In the genomic region with DNA sequence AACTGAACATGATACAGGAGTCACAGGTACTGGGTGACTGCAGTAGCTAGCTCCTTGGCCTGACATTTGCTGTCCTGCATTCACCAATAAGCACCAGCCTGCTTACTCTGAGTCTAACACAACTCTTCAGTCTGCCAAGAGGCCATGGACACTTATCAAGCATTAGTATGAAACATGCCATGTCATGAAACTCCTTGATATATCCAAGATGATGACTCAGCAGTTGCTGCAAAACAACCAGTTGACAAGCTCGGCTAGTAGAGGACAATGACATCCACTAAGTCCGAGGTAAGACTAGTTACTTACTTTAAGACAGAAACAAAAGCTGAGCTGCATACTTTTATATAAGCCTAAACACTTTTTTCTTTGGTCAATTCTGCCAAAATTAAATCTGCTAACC, we compare ENCODE assay signal across 8 mouse cellular contexts. TPM values are rescaled to one million over a fixed set of nuclear protein-coding genes. Genes with fewer than 3 reads are reported as not detected.
A peak's percentile ranks its signal among the peaks of the same experiment; 100 is the strongest.
DNase-seq lines count a peak whose midpoint lies in the region; ATAC-seq and TF ChIP-seq lines count a peak whose summit lies in the region.

No protein-coding gene starts in this region.

- WGBS in heart, embryonic 10.5 days, result 29% methylated on average over 2 of the region's 2 CpGs
- 38% methylated on average over 2 of the region's 2 CpGs for WGBS in forebrain, embryonic 11.5 days
- 7% methylated on average over 2 of the region's 2 CpGs for WGBS in liver, embryonic 12.5 days (ENCODE audit: insufficient replicate concordance)
- WGBS in stomach, embryonic 15.5 days, result 23% methylated on average over 2 of the region's 2 CpGs

- H3K4me2 ChIP-seq in forebrain, embryonic 11.5 days (ENCODE audit: low read depth, low read length, severe bottlenecking), result peak overlapping the region; percentile 22; the same call in 1 of the 2 replicates
- peak overlapping the region; percentile 76 for H3K4me2 ChIP-seq in liver, embryonic 12.5 days
- peak overlapping the region; percentile 29; the same call in 1 of the 2 replicates for H3K4me2 ChIP-seq in stomach, embryonic 15.5 days

- TF ChIP-seq CTCF in E14TG2a.4 (conservative IDR thresholded peaks at IDR 0.05; ENCODE audit: low read length), result no peak

- H3K9me3 ChIP-seq in heart, embryonic 10.5 days, result no peaks in the 10 kb centered on the region
- H3K9me3 ChIP-seq in E14TG2a.4 (ENCODE audit: low read length), result no peaks in the 10 kb centered on the region
- H3K9me3 ChIP-seq in forebrain, embryonic 11.5 days (ENCODE audit: control insufficient read depth, low read length), result no peaks in the 10 kb centered on the region
- H3K9me3 ChIP-seq in liver, embryonic 12.5 days (replicated peaks), result no peaks in the 10 kb centered on the region
- H3K9me3 ChIP-seq in stomach, embryonic 15.5 days, result no peaks in the 10 kb centered on the region

- H3K36me3 ChIP-seq in heart, embryonic 10.5 days, result no peaks in the 10 kb centered on the region
- peaks cover 14% of the 10 kb centered on the region; the same call in 1 of the 2 replicates for H3K36me3 ChIP-seq in E14TG2a.4 (ENCODE audit: insufficient read depth, low read length)
- H3K36me3 ChIP-seq in forebrain, embryonic 11.5 days (ENCODE audit: control insufficient read depth, insufficient read depth, low read length), result no peaks in the 10 kb centered on the region
- H3K36me3 ChIP-seq in liver, embryonic 12.5 days, result 0 out of 2 replicates have a peak, but pooled peaks cover 3% of the 10 kb centered on the region
- no peaks in the 10 kb centered on the region for H3K36me3 ChIP-seq in stomach, embryonic 15.5 days

- H3K4me3 ChIP-seq in heart, embryonic 10.5 days, result peak overlapping the region; percentile 96
- peak overlapping the region; percentile 98 for H3K4me3 ChIP-seq in E14TG2a.4 (replicated peaks; ENCODE audit: low read length)
- no peak overlapping the region for H3K4me3 ChIP-seq in forebrain, embryonic 11.5 days (ENCODE audit: low read depth, low read length)
- H3K4me3 ChIP-seq in liver, embryonic 12.5 days, result peak overlapping the region; percentile 81
- H3K4me3 ChIP-seq in stomach, embryonic 15.5 days (replicated peaks), result no peak overlapping the region

- H3K27me3 ChIP-seq in heart, embryonic 10.5 days (ENCODE audit: insufficient read depth, poor library complexity, severe bottlenecking), result no peaks in the 10 kb centered on the region
- no peaks in the 10 kb centered on the region for H3K27me3 ChIP-seq in E14TG2a.4 (ENCODE audit: insufficient read depth, low read length)
- no peaks in the 10 kb centered on the region for H3K27me3 ChIP-seq in forebrain, embryonic 11.5 days (ENCODE audit: control insufficient read depth, insufficient read depth, low read length)
- no peaks in the 10 kb centered on the region for H3K27me3 ChIP-seq in liver, embryonic 12.5 days (replicated peaks)
- no peaks in the 10 kb centered on the region for H3K27me3 ChIP-seq in stomach, embryonic 15.5 days (replicated peaks)

- no peak for DNase-seq in heart, embryonic 10.5 days (ENCODE audit: low spot score)
- DNase-seq in heart, adult 11 months, result no peak
- DNase-seq in forebrain, embryonic 11.5 days (ENCODE audit: low spot score), result no peak
- DNase-seq in right cerebral cortex, postnatal 36 days (ENCODE audit: low spot score in 2 of 2), result no peak
- no peak for DNase-seq in right cerebral cortex, postnatal 14 days

- peaks cover 21% of the 10 kb centered on the region for H3K4me1 ChIP-seq in heart, embryonic 10.5 days
- H3K4me1 ChIP-seq in E14TG2a.4 (replicated peaks; ENCODE audit: low read depth, low read length), result peaks cover 72% of the 10 kb centered on the region
- 0 out of 2 replicates have a peak, but pooled peaks cover 6% of the 10 kb centered on the region for H3K4me1 ChIP-seq in forebrain, embryonic 11.5 days (replicated peaks; ENCODE audit: control insufficient read depth, insufficient read depth, low read length)
- H3K4me1 ChIP-seq in liver, embryonic 12.5 days, result peaks cover 50% of the 10 kb centered on the region
- peaks cover 7% of the 10 kb centered on the region for H3K4me1 ChIP-seq in stomach, embryonic 15.5 days

- ATAC-seq in forebrain, embryonic 11.5 days (replicated peaks; ENCODE audit: low FRiP score), result no peak
- ATAC-seq in liver, embryonic 12.5 days, result peak; percentile 58
- ATAC-seq in stomach, embryonic 15.5 days (ENCODE audit: insufficient read depth, low FRiP score, low read depth), result no peak

- no peak overlapping the region; the same call in 1 of the 2 replicates for H3K9ac ChIP-seq in forebrain, embryonic 11.5 days (ENCODE audit: low read length)
- H3K9ac ChIP-seq in liver, embryonic 12.5 days, result peak overlapping the region; percentile 93; the same call in 1 of the 2 replicates
- H3K9ac ChIP-seq in stomach, embryonic 15.5 days, result no peak overlapping the region

- H3K27ac ChIP-seq in heart, embryonic 10.5 days, result no peak overlapping the region
- H3K27ac ChIP-seq in forebrain, embryonic 11.5 days (ENCODE audit: low read depth, low read length), result no peak overlapping the region
- peak overlapping the region; percentile 91 for H3K27ac ChIP-seq in liver, embryonic 12.5 days
- H3K27ac ChIP-seq in stomach, embryonic 15.5 days, result no peak overlapping the region

RNA-seq across cellular contexts. Expression of a gene that starts 2.5 kb away (rescaled TPM):
- 20.0 and 31.0 TPM in 2 replicates for polyA plus RNA-seq in heart, embryonic 10.5 days (2016; fragmentation: Nextera tagmentation; extraction: Ambion mirVana)
- 49.3 and 49.7 TPM in 2 replicates for polyA plus RNA-seq in forebrain, embryonic 11.5 days (2014; fragmentation: Nextera tagmentation; extraction: Ambion mirVana)
- polyA plus RNA-seq in liver, embryonic 12.5 days (2016; fragmentation: Nextera tagmentation; extraction: Ambion mirVana), result 38.3 and 39.0 TPM in 2 replicates
- 18.4 and 21.7 TPM in 2 replicates for polyA plus RNA-seq in stomach, embryonic 15.5 days (2015; fragmentation: Nextera tagmentation; extraction: Ambion mirVana)

RNA-seq across cellular contexts. Expression of a gene that starts 55.9 kb away (rescaled TPM):
- 8.3 and 11.6 TPM in 2 replicates for polyA plus RNA-seq in heart, embryonic 10.5 days (2016; fragmentation: Nextera tagmentation; extraction: Ambion mirVana)
- polyA plus RNA-seq in forebrain, embryonic 11.5 days (2014; fragmentation: Nextera tagmentation; extraction: Ambion mirVana), result 9.3 and 10.8 TPM in 2 replicates
- 6.6 and 7.0 TPM in 2 replicates for polyA plus RNA-seq in liver, embryonic 12.5 days (2016; fragmentation: Nextera tagmentation; extraction: Ambion mirVana)
- polyA plus RNA-seq in stomach, embryonic 15.5 days (2015; fragmentation: Nextera tagmentation; extraction: Ambion mirVana), result 10.6 and 10.7 TPM in 2 replicates

Comparison
In these comparisons a context has a peak if more than half of its experiments do, and no peak if none do; other contexts are left out.
1. H3K4me3 ChIP-seq: peak in heart, embryonic 10.5 days (single experiment), E14TG2a.4 (single experiment) and liver, embryonic 12.5 days (single experiment); none in forebrain, embryonic 11.5 days (single experiment) and stomach, embryonic 15.5 days (single experiment).
2. H3K4me2 ChIP-seq: peak in every context shown above with its lines; median percentile 76 in liver, embryonic 12.5 days; 29 in stomach, embryonic 15.5 days; 22 in forebrain, embryonic 11.5 days.